Mouse (Mus musculus) myocyte (in vitro differentiated cells): Measurements from ENCODE around the gene Camsap2.

Source experiments
- CEBPB ChIP-seq: IDR thresholded peaks from 2 replicates; pipeline ENCODE4 v1.6.1; 2011; ENCODE audit warnings: mild to moderate bottlenecking, moderate library complexity; ENCODE audit not compliant: poor library complexity, insufficient read depth, severe bottlenecking
- E2F4 ChIP-seq: IDR thresholded peaks from one replicate; pipeline ENCODE4 v1.6.1; 2011; ENCODE audit warnings: mild to moderate bottlenecking, control low read depth, moderate library complexity; ENCODE audit not compliant: insufficient read depth
- MAX ChIP-seq: IDR thresholded peaks from one replicate; pipeline ENCODE4 v1.6.1; 2011; ENCODE audit warnings: low read depth, mild to moderate bottlenecking, control low read depth
- MYOD1 ChIP-seq, 3 experiments: IDR thresholded peaks; one replicate each; pipeline ENCODE4 v1.6.1; 2011; ENCODE audit warnings: control low read depth in 2 of 3, low read depth in 2 of 3, mild to moderate bottlenecking in 2 of 3, moderate library complexity in 1 of 3; ENCODE audit not compliant: insufficient read length in 2 of 3, control insufficient read depth in 1 of 3
- MYOG ChIP-seq, 3 experiments: IDR thresholded peaks; one replicate each; pipeline ENCODE4 v1.6.1; 2011; ENCODE audit warnings: control low read depth in 2 of 3, low read depth in 2 of 3, mild to moderate bottlenecking in 2 of 3; ENCODE audit not compliant: insufficient read length in 2 of 3, control insufficient read depth in 1 of 3, insufficient read depth in 1 of 3
- POLR2A ChIP-seq: IDR thresholded peaks from one replicate; pipeline ENCODE4 v1.6.1; 2011; ENCODE audit warnings: low read depth, mild to moderate bottlenecking, control low read depth, moderate library complexity; ENCODE audit not compliant: insufficient read length
- POLR2AphosphoS2 ChIP-seq: IDR thresholded peaks from one replicate; pipeline ENCODE4 v1.6.1; 2011; ENCODE audit warnings: low read depth, control low read depth; ENCODE audit not compliant: insufficient read length
- REST ChIP-seq: IDR thresholded peaks from one replicate; pipeline ENCODE4 v1.6.1; 2011; ENCODE audit warnings: mild to moderate bottlenecking, control low read depth, moderate library complexity; ENCODE audit not compliant: insufficient read depth, insufficient read length
- SRF ChIP-seq: IDR thresholded peaks from one replicate; pipeline ENCODE4 v1.6.1; 2011; ENCODE audit warnings: low read depth; ENCODE audit not compliant: control insufficient read depth, insufficient read length
- TCF12 ChIP-seq: IDR thresholded peaks from one replicate; pipeline ENCODE4 v1.6.1; 2011; ENCODE audit warnings: mild to moderate bottlenecking, control low read depth; ENCODE audit not compliant: poor library complexity, insufficient read depth, severe bottlenecking
- TCF3 ChIP-seq: IDR thresholded peaks from one replicate; pipeline ENCODE4 v1.6.1; 2011; ENCODE audit warnings: low read depth, control low read depth; ENCODE audit not compliant: insufficient read length
- USF1 ChIP-seq: IDR thresholded peaks from one replicate; pipeline ENCODE4 v1.6.1; 2011; ENCODE audit warnings: low read depth, mild to moderate bottlenecking, control low read depth, moderate library complexity

- no peak for TF ChIP-seq POLR2A
- TF ChIP-seq USF1 = no peak
- TF ChIP-seq MYOD1 (IDR thresholded peaks at IDR 0.05; ENCODE audit: control insufficient read depth in 1 of 3, insufficient read length in 2 of 3, low read depth in 2 of 3) = no peak
- TF ChIP-seq MYOG (IDR thresholded peaks at IDR 0.05; ENCODE audit: control insufficient read depth in 1 of 3, insufficient read depth in 1 of 3, insufficient read length in 2 of 3, low read depth in 2 of 3) = no peak
- TF ChIP-seq TCF12 = no peak
- TF ChIP-seq MAX = no peak
- no peak for TF ChIP-seq CEBPB
- no peak for TF ChIP-seq E2F4
- no peak for TF ChIP-seq SRF
- no peak for TF ChIP-seq REST
- TF ChIP-seq POLR2AphosphoS2 = no peak
- no peak for TF ChIP-seq TCF3
Observed at GRCm38 (mm10) chr1:136309193-136309592, 36.7 kb downstream of the Camsap2 start.
